Mouse (Mus musculus) c-Kit-negative CD71-positive TER-119-positive erythroid progenitor cells, embryonic 14.5 days (primary cell): ENCODE measurements at regions not wholly inside any gene's neighbourhood (a gene's known extent, or its start where the extent isn't known, plus 50 kb on each side); places are given as distances from the start of the nearest gene placed in this dataset.
"Not testable (repeated sequence)": the region's sequence is repeated elsewhere in the genome, so short reads cannot be mapped to it uniquely, and the experiment has no call there.

Source experiments
- DNase-seq: peaks from one replicate; pipeline ENCODE4 v3.0.0-alpha.2; 2013; ENCODE audit warnings: low read depth, low spot score

DNA sequence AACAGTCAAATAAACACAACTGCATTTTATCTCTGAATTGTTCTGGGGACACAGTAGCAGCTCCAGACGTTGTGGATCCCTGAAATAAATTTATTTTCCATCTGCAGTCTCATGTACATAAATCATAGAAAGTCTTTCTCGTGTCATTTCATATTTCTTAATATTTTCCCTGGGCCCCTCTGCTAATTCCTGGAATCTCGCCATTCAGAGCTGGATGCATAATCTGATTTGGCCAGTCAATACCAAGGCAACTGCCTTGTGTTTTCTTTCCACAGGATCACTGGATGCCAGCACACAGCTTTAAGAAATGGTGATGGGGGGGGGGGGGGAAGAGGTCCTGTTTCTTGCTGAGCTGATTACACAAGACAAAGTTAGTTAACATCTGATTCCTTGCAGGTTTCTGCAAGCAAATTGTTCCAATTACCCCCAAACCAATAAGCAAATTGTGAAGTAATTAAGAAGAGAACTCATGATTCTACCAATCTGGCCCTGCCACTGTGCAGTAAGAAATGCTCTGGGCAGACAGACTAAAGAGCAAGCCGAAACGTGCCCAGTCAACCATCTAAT, 824.2 kb upstream of the Sox9 start:
- DNase-seq, result no peak

GRCm38 (mm10) chr11:111961047-111961837, 820.8 kb upstream of the Sox9 start:
- DNase-seq, result no peak

- DNase-seq, result no peak
Observed at GRCm38 (mm10) chr11:111961846-111962245, 820.2 kb upstream of the Sox9 start.

- DNase-seq, result no peak
Observed at GRCm38 (mm10) chr11:111964066-111964465, 818.0 kb upstream of the Sox9 start.

DNA sequence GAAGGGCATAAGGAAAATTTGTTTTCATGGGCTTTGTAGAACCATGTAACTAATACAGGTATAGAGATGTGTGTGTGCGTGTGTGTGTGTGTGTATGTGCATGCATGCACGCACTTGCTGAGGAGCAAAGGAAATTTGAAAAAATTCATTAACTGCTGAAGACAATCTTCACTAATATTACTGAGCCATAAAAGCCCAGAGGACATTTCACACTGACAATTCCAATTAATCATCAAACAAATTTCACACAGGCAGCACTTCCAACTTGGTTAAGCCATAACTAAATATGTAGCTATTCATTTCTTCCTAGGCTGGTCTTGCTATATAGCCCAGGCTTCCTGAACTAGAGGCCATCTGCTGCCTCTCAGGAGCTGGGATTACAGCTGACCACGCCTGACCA, 815.6 kb upstream of the Sox9 start:
- DNase-seq, result no peak

DNA sequence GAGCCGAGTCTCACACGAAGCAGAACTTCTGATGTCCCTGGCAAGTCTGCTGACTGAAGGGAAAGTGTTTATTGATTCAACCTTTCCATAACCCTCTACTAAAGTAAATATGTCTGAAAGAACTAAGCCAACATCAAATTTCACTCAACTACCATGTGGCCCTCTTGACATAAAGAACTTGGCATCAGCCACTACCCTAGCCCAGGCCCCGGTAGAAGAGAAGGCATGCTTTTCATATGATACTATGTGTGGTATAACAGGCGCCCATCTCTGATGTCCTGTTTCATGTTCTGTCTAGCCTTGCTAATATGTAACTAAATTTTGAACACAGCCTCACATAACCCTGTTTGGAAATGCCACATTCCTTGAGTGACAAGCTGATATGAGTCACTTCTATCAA, 811.0 kb upstream of the Sox9 start:
- DNase-seq, result no peak

- no peak for DNase-seq
Observed at GRCm38 (mm10) chr11:111978667-111979066, 803.4 kb upstream of the Sox9 start.

DNA sequence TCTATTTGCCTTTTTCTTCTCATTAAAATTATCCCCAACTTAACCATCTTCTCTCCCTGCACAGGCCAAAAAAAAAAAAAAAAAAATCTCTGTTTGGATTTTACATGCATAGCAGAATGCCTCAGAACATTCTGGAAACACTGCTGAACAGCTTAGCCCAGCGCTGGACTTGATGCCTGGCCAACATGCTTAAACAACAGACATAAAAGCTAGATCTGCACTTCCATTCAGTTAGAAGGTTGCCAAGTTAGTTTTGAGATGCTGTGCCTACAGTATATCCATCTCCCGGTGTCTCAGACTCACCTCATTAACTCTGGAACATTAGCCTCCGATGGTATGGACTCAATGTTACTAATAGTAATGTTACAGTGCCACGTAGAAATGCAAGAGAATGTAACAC, 785.6 kb upstream of the Sox9 start:
- no peak for DNase-seq

GRCm38 (mm10) chr11:112010848-112011247, 771.2 kb upstream of the Sox9 start:
- DNase-seq, result not testable (repeated sequence)

DNA sequence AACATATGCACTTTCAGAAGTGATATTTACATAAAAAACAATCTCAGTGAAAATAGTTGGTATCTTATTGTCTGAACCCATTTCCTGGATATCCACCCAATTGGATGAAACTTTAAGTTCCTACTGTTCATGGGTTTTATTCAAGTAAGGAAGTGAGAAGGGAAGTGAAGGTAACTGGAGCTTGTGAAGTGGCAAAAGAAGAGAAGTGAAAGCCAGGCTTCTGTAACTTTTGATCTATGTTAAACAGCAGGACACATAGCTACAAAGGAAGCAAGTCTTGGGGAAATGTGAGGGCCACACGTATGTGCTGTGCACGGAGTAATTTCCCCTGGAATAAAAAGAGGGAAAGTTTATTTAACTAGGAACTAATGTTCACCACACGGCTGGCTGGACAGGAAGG, 764.1 kb upstream of the Sox9 start:
- DNase-seq, result no peak

GRCm38 (mm10) chr11:112028031-112028430, 754.0 kb upstream of the Sox9 start:
- no peak for DNase-seq

DNA sequence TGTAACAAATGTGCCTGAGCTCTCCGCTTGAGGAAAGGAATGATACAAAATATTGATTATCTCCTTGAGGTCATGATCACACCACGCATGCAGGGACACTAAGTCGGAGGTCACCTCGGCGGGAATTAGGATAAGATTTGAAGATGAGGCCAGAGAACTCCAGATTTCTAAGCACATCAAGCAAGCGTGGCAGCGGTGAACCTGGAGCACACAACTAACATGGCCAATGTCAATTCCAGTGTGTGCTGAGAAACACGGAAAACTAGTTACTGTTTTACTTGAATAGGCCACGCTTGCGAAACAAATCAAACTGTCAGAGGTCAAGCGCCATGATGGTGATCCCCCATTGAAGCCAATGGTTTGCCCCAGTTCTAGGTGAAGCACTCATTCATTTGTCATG, 743.3 kb upstream of the Sox9 start:
- no peak for DNase-seq

GRCm38 (mm10) chr11:112044455-112044854, 737.6 kb upstream of the Sox9 start:
- DNase-seq, result no peak

DNA sequence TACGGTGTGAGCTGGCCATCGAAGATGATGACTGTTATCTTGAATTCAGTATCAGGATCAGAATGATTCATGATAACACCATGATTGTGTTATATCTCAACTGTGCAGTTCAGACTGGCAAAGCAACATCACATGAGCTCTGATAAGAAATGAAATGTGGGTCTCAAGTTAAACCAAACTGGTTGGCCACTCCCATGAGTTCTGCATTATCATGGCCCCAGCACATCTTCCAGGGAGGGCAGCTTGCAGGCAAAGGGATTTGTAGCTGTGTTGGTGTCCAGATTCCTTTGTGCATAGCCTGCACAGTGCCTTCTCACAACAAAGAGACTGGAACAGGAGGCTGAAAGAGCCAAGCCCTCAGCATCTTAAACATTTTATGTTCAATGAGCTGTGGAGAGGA, 736.7 kb upstream of the Sox9 start:
- DNase-seq, result no peak

- no peak for DNase-seq
Observed at GRCm38 (mm10) chr11:112050362-112050761, 731.7 kb upstream of the Sox9 start.

GRCm38 (mm10) chr11:112055591-112055990, 726.4 kb upstream of the Sox9 start:
- DNase-seq, result no peak

DNA sequence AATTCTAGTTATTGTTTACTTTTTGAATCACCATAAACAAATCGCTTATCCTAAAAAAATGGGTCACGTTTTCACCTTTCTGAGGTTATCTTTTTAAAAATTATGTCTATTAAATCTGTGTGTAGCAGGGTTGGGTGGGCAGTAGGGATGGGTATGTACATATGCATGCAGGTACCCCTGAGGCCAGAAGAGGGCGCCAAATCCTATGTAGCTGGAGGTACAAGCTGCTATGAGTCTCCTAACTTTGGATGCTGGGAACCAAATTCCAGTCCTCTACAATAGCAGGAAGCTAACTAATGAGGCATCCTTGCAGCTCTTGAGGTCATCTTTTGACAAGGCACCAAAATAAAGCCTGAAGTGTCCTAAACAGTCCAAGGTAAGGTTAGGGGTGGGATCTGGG, 714.8 kb upstream of the Sox9 start:
- DNase-seq, result no peak

DNA sequence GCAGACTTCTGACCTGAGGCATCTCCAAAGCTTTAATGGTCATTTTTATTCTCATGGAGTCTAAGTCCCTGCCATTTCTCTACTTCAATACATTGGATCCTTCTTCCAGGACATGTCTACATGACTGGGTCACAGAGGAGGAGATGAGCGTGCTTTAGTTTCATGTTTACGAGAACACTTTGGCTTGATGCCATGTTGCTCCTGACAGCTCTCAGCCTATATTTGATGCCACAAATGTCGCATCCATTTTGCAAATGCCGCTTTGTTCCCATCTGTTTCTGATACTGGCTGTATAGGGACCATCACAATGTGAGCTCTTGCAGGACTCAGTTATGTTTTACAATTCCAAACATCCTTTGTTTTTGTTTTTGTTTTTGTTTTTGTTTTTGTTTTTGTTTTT, 713.2 kb upstream of the Sox9 start:
- no peak for DNase-seq

DNA sequence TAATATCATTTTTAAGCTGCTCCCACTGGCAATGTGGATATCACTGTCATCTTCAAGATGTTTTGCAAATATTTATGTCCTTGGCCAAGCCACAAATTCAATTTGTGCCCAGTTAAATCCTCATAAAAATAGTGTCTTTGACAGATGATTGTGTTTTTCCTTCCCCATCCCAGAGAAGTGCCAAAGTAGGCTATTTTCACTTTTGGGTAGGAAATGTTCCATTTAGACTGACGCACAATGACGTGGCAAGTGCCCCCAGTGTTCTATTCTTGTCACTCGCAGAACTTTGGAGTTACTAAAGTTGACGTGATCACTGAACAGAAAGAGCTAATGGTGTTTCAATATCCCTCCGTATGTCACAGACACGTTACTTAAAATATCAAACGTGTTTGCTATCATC, 710.5 kb upstream of the Sox9 start:
- DNase-seq, result no peak

DNA sequence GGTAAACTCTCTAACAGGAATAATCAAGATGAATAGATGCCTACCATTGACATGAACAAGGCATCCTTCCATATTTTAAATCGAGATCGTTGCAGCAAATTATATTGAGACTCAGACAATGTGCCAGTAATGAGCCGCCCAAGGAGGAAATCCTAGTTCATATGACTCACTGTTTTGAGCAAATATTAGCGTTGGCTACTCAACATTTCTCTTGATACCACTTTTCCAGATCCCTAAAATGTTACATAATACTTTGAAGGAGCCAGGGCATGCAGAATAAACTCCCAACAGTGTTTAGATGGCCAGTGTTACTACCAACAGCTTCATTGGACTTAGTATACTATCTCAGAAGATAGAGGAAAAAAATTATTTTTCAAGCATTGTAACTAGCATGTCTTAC, 700.6 kb upstream of the Sox9 start:
- DNase-seq, result no peak

GRCm38 (mm10) chr11:112083019-112083418, 699.0 kb upstream of the Sox9 start:
- no peak for DNase-seq

GRCm38 (mm10) chr11:112092168-112092567, 689.9 kb upstream of the Sox9 start:
- no peak for DNase-seq

GRCm38 (mm10) chr11:112095009-112095408, 687.0 kb upstream of the Sox9 start:
- DNase-seq, result no peak

DNA sequence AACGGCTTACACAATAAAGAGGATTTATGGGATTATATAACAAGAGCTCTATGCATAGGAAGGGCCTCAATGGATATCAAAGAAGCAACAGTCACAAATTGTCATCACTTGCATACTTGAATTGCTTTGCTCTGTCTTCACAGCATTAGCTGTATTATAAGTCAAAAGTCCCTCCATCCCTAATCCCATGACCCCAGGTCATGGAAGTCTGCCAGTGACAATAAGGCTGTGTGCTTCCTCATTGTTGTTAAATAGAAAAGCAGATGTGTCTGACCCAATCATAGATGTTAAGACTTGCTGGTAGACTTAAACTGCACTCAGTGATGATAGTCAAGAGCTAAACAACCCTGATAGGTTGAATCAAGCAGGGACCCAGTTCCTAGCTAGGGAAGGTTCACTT, 683.9 kb upstream of the Sox9 start:
- DNase-seq, result no peak
